Mouse (Mus musculus) urinary bladder, adult 18-20 months (tissue): Measurements from ENCODE around the gene Gpr83.

Source experiments
- DNase-seq, 2 experiments: peaks; one replicate each; pipeline ENCODE4 v3.0.0; 2022; ENCODE audit warnings: low spot score in 2 of 2, mixed read lengths in 2 of 2

Gpr83 gene

GRCm38 (mm10) chr9:14904741-14905475, 44.9 kb downstream of the Gpr83 start:
- DNase-seq, result no peak

GRCm38 (mm10) chr9:14905956-14906355, 45.9 kb downstream of the Gpr83 start:
- no peak for DNase-seq

DNA sequence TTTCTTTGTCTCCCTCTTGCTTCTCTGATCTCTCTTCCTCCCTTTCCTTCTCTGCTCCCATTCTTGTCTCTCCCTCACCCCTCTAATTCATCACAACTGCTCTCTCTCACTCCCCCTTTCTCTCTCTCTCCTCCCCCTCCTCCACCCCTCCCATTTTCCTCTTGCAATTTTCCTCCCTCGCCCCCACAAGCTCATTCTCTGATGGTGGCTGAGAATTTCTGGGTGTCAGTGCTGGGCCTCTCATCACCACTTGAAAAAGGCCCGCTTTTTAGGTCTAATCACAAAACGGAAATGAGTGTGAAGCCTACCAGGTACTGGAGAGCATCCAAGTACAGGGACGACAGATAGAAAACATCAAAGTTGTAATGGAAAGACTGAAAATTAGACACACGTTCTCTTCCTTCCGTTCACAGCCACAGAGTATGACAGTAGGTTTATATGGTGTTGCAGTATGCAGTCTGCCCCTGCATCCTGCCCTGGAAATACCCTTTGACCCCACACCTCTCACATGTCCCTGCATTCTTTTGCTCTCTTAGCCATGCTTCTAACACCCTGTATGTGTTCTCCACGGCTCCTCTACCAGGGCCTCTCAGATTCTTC, 47.9 kb downstream of the Gpr83 start:
- no peak for DNase-seq

- no peak for DNase-seq
Observed at GRCm38 (mm10) chr9:14909981-14910380, 50.0 kb downstream of the Gpr83 start.

DNA sequence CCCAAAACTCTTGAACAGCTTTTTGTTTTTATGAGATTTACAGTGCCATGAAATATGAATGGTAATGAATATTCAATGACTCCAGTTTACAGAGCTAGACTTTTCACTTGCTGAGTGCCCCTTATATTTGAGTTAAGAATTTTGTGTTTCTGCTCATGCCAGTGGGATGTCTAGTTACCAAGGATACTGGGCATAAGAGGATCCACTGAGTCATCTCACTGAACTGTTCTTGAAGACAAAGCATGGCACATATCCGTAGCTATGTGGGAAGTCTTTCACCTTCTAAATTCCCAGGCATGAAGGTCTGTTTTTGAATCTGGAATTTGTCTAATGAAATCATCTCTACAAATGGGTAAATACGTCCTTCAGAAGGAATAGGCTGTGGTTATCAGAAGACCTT, 52.0 kb downstream of the Gpr83 start:
- DNase-seq, result no peak

- DNase-seq, result no peak
Observed at GRCm38 (mm10) chr9:14917661-14918060, 57.7 kb downstream of the Gpr83 start.

DNA sequence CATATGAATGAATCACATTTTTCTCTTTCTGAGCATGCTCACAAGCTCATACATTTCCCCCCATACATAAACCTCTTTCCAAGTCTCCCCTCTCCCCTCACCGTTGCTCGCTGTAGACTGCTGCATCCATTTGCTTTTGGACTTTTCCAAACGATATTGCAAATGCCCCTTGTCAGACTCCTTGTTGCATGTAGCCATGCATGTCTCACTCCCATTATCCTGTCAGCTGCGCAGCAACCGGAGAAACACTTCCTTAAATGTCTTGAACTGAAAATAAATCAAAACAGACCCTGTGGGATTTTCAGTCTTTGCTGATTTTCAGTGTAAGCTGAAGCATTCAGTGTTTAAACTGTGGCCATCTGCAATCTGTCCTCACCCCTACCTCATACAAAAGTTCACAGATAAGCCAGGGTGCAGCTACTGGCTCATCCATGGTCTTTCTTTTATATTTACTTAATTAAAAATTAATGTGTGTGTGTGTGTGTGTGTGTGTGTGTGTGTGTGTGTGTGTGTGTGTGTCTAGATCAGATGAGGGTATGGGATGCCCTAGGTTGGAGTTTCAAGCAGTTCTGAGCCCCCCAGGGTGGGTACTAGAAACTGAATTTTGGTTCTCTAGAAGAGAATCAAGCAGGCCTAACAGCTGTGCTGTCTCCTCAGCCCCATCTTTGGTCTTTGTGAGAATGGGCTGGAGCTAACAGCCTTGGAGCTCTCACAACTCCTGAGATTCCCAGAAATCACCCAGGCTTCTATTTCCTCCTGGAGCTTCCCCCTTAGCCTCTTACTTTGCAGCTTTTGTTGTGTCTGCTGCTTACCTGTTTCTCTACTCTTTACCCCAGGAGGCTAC, 59.0 kb downstream of the Gpr83 start:
- DNase-seq, result no peak
